Mouse (Mus musculus) MEL (cell line): ENCODE measurements around the gene Spen. TPM values are rescaled to one million over a fixed set of nuclear protein-coding genes. Genes with fewer than 3 reads are reported as not detected.
A peak's percentile ranks its signal among the peaks of the same experiment; 100 is the strongest.

Experiments used
- DNase-seq: peaks from one replicate; pipeline ENCODE4 v3.0.0; 2011; ENCODE audit warnings: low read depth, low spot score
- H3K27ac ChIP-seq: 2 replicates; pipeline ENCODE4 v1.5.1; 2012; ENCODE audit warnings: low read depth, mild to moderate bottlenecking, control low read depth, low read length, moderate library complexity; ENCODE audit not compliant: control insufficient read depth
- H3K27me3 ChIP-seq, 2 experiments: fragments of 150-350 bp in 1 of 2; sonication (generic) in 1 of 2; 2 replicates each; pipeline ENCODE4 v1.6.1; 2012; ENCODE audit warnings: low read length in 2 of 2, mild to moderate bottlenecking in 2 of 2, improper control_type of control experiment in 1 of 2, moderate library complexity in 1 of 2; ENCODE audit not compliant: insufficient read depth in 2 of 2, control insufficient read depth in 1 of 2
- H3K36me3 ChIP-seq, 2 experiments: 2 replicates each; pipeline ENCODE4 v1.6.1; 2012 to 2014; ENCODE audit warnings: low read length in 2 of 2, improper control_type of control experiment in 1 of 2, inconsistent platforms in 1 of 2, mild to moderate bottlenecking in 1 of 2; ENCODE audit not compliant: insufficient read depth in 2 of 2, control insufficient read depth in 1 of 2
- H3K4me1 ChIP-seq, 2 experiments: fragments of 150-350 bp in 1 of 2; sonication (generic) in 1 of 2; 2 replicates each; pipeline ENCODE4 v1.6.1; 2012; ENCODE audit warnings: low read length in 2 of 2, improper control_type of control experiment in 1 of 2, mild to moderate bottlenecking in 1 of 2; ENCODE audit not compliant: insufficient read depth in 2 of 2, control insufficient read depth in 1 of 2
- H3K4me3 ChIP-seq, 2 experiments: fragments of 150-350 bp in 1 of 2; sonication (generic) in 1 of 2; 2 replicates each; pipeline ENCODE4 v1.5.1; 2012; ENCODE audit warnings: low read depth in 2 of 2, low read length in 2 of 2, mild to moderate bottlenecking in 2 of 2, moderate library complexity in 2 of 2, control low read depth in 1 of 2, improper control_type of control experiment in 1 of 2; ENCODE audit not compliant: control insufficient read depth in 1 of 2, insufficient read depth in 1 of 2
- H3K79me2 ChIP-seq: 2 replicates; pipeline ENCODE4 v1.6.1; 2012; ENCODE audit warnings: mild to moderate bottlenecking, low read length, moderate library complexity; ENCODE audit not compliant: control insufficient read depth, poor library complexity, insufficient read depth
- H3K9ac ChIP-seq: 2 replicates; pipeline ENCODE4 v1.6.1; 2012; ENCODE audit warnings: low read depth, mild to moderate bottlenecking, control low read depth, low read length, moderate library complexity; ENCODE audit not compliant: control insufficient read depth, poor library complexity, severe bottlenecking
- H3K9me3 ChIP-seq: fragments of 150-350 bp; sonication (generic); replicated peaks from 2 replicates; pipeline ENCODE4 v1.6.1; 2012; ENCODE audit warnings: mild to moderate bottlenecking, low read length, improper control_type of control experiment, moderate library complexity; ENCODE audit not compliant: insufficient read depth
- CHD1 ChIP-seq: IDR thresholded peaks from 2 replicates; pipeline ENCODE4 v1.6.1; 2012; ENCODE audit warnings: low read depth, mild to moderate bottlenecking, inconsistent platforms, low read length, improper control_type of control experiment
- CTCF ChIP-seq, 3 experiments: IDR thresholded peaks in 2 of 3; conservative IDR thresholded peaks in 1 of 3; 2 replicates each; pipeline ENCODE4 v1.5.1; 2011 to 2012; ENCODE audit warnings: low read length in 3 of 3, low read depth in 2 of 3, mild to moderate bottlenecking in 2 of 3, improper control_type of control experiment in 1 of 3, inconsistent platforms in 1 of 3, mixed read lengths in 1 of 3, moderate library complexity in 1 of 3; ENCODE audit not compliant: control insufficient read depth in 1 of 3, insufficient read depth in 1 of 3, poor library complexity in 1 of 3, severe bottlenecking in 1 of 3
- E2F4 ChIP-seq: IDR thresholded peaks from 2 replicates; pipeline ENCODE4 v1.6.1; 2011; ENCODE audit warnings: low read depth, low read length, improper control_type of control experiment, borderline replicate concordance
- ELF1 ChIP-seq: IDR thresholded peaks from 2 replicates; pipeline ENCODE4 v1.6.1; 2014; ENCODE audit warnings: low read depth, mild to moderate bottlenecking, inconsistent platforms, low read length, improper control_type of control experiment, moderate library complexity
- EP300 ChIP-seq, 2 experiments: IDR thresholded peaks; 2 replicates each; pipeline ENCODE4 v1.6.1; 2011; ENCODE audit warnings: improper control_type of control experiment in 2 of 2, low read length in 2 of 2, low read depth in 1 of 2, mild to moderate bottlenecking in 1 of 2
- ETS1 ChIP-seq: IDR thresholded peaks from 2 replicates; pipeline ENCODE4 v1.6.1; 2012; ENCODE audit warnings: low read depth, mild to moderate bottlenecking, inconsistent platforms, low read length, improper control_type of control experiment, moderate library complexity
- GATA1 ChIP-seq: IDR thresholded peaks from 2 replicates; pipeline ENCODE4 v1.6.1; 2011; ENCODE audit warnings: low read depth, low read length, improper control_type of control experiment
- HCFC1 ChIP-seq: IDR thresholded peaks from 2 replicates; pipeline ENCODE4 v1.6.1; 2012; ENCODE audit warnings: low read depth, mild to moderate bottlenecking, inconsistent platforms, low read length, improper control_type of control experiment, moderate library complexity
- JUND ChIP-seq: IDR thresholded peaks from 2 replicates; pipeline ENCODE4 v1.6.1; 2011; ENCODE audit warnings: low read depth, mild to moderate bottlenecking, improper control_type of control experiment, low read length
- KAT2A ChIP-seq: conservative IDR thresholded peaks from 2 replicates; pipeline ENCODE4 v1.6.1; 2012; ENCODE audit warnings: low read depth, low read length, improper control_type of control experiment, inconsistent platforms
- MAFK ChIP-seq: IDR thresholded peaks from 2 replicates; pipeline ENCODE4 v1.6.1; 2011; ENCODE audit warnings: low read depth, mild to moderate bottlenecking, low read length, improper control_type of control experiment, borderline replicate concordance
- MAX ChIP-seq: IDR thresholded peaks from 2 replicates; pipeline ENCODE4 v1.6.1; 2011; ENCODE audit warnings: low read length, improper control_type of control experiment
- MAZ ChIP-seq: IDR thresholded peaks from 2 replicates; pipeline ENCODE4 v1.6.1; 2012; ENCODE audit warnings: low read depth, mild to moderate bottlenecking, inconsistent platforms, low read length, improper control_type of control experiment
- MEF2A ChIP-seq: IDR thresholded peaks from 2 replicates; pipeline ENCODE4 v1.6.1; 2014; ENCODE audit warnings: low read depth, mild to moderate bottlenecking, inconsistent platforms, low read length, improper control_type of control experiment; ENCODE audit not compliant: poor library complexity, insufficient replicate concordance, severe bottlenecking; ENCODE audit errors: extremely low read depth
- MXI1 ChIP-seq: IDR thresholded peaks from 2 replicates; pipeline ENCODE4 v1.6.1; 2011; ENCODE audit warnings: mild to moderate bottlenecking, low read depth, low read length, improper control_type of control experiment
- MYB ChIP-seq: IDR thresholded peaks from 2 replicates; pipeline ENCODE4 v1.6.1; 2011; ENCODE audit warnings: mild to moderate bottlenecking, low read depth, low read length, improper control_type of control experiment
- MYC ChIP-seq: IDR thresholded peaks from 2 replicates; pipeline ENCODE4 v1.6.1; 2011; ENCODE audit warnings: low read depth, mild to moderate bottlenecking, low read length, improper control_type of control experiment, moderate library complexity
- NELFE ChIP-seq: IDR thresholded peaks from 2 replicates; pipeline ENCODE4 v1.6.1; 2011; ENCODE audit warnings: low read depth, low read length, improper control_type of control experiment
- NRF1 ChIP-seq: IDR thresholded peaks from 2 replicates; pipeline ENCODE4 v1.6.1; 2014; ENCODE audit warnings: low read depth, mild to moderate bottlenecking, inconsistent platforms, low read length, improper control_type of control experiment, moderate library complexity; ENCODE audit not compliant: poor library complexity, insufficient read depth, severe bottlenecking
- POLR2A ChIP-seq, 2 experiments: IDR thresholded peaks; 2 replicates each; pipeline ENCODE4 v1.6.1; 2011 to 2012; ENCODE audit warnings: low read length in 2 of 2, mild to moderate bottlenecking in 2 of 2, control low read depth in 1 of 2, improper control_type of control experiment in 1 of 2, low read depth in 1 of 2, moderate library complexity in 1 of 2; ENCODE audit not compliant: control insufficient read depth in 1 of 2, insufficient read depth in 1 of 2, poor library complexity in 1 of 2
- POLR2AphosphoS2 ChIP-seq: IDR thresholded peaks from 2 replicates; pipeline ENCODE4 v1.6.1; 2011; ENCODE audit warnings: low read length, improper control_type of control experiment
- POLR2AphosphoS5 ChIP-seq: IDR thresholded peaks from 2 replicates; pipeline ENCODE4 v1.6.1; 2012; ENCODE audit warnings: low read depth, borderline replicate concordance, mild to moderate bottlenecking, inconsistent platforms, low read length, moderate library complexity, mixed read lengths
- RCOR1 ChIP-seq: IDR thresholded peaks from 2 replicates; pipeline ENCODE4 v1.6.1; 2012; ENCODE audit warnings: low read depth, mild to moderate bottlenecking, inconsistent platforms, low read length, improper control_type of control experiment
- SIN3A ChIP-seq: IDR thresholded peaks from 2 replicates; pipeline ENCODE4 v1.6.1; 2012; ENCODE audit warnings: low read length, improper control_type of control experiment, inconsistent platforms
- SMC3 ChIP-seq: IDR thresholded peaks from 2 replicates; pipeline ENCODE4 v1.6.1; 2011; ENCODE audit warnings: low read depth, low read length, improper control_type of control experiment
- TAL1 ChIP-seq: IDR thresholded peaks from 2 replicates; pipeline ENCODE4 v1.6.1; 2012; ENCODE audit warnings: mild to moderate bottlenecking, inconsistent platforms, low read length, moderate library complexity, mixed read lengths
- TCF12 ChIP-seq: IDR thresholded peaks from 2 replicates; pipeline ENCODE4 v1.6.1; 2014; ENCODE audit warnings: low read depth, mild to moderate bottlenecking, inconsistent platforms, low read length, improper control_type of control experiment, moderate library complexity
- UBTF ChIP-seq: IDR thresholded peaks from 2 replicates; pipeline ENCODE4 v1.6.1; 2012; ENCODE audit warnings: low read depth, mild to moderate bottlenecking, inconsistent platforms, low read length, improper control_type of control experiment, moderate library complexity, borderline replicate concordance; ENCODE audit not compliant: insufficient read depth
- USF1 ChIP-seq: IDR thresholded peaks from 2 replicates; pipeline ENCODE4 v1.6.1; 2014; ENCODE audit warnings: low read depth, mild to moderate bottlenecking, inconsistent platforms, low read length, improper control_type of control experiment, moderate library complexity
- USF2 ChIP-seq, 2 experiments: IDR thresholded peaks; 2 replicates each; pipeline ENCODE4 v1.6.1; 2011 to 2012; ENCODE audit warnings: improper control_type of control experiment in 2 of 2, low read length in 2 of 2, borderline replicate concordance in 1 of 2, inconsistent platforms in 1 of 2, low read depth in 1 of 2, mild to moderate bottlenecking in 1 of 2; ENCODE audit not compliant: insufficient read depth in 1 of 2
- ZC3H11A ChIP-seq: IDR thresholded peaks from 2 replicates; pipeline ENCODE4 v1.6.1; 2012; ENCODE audit warnings: low read depth, mild to moderate bottlenecking, inconsistent platforms, low read length, improper control_type of control experiment
- ZKSCAN1 ChIP-seq: IDR thresholded peaks from 2 replicates; pipeline ENCODE4 v1.6.1; 2012; ENCODE audit warnings: low read depth, mild to moderate bottlenecking, inconsistent platforms, low read length, improper control_type of control experiment, moderate library complexity
- ZMIZ1 ChIP-seq: IDR thresholded peaks from 2 replicates; pipeline ENCODE4 v1.6.1; 2012; ENCODE audit warnings: low read depth, mild to moderate bottlenecking, inconsistent platforms, low read length, improper control_type of control experiment, moderate library complexity
- ZNF384 ChIP-seq: IDR thresholded peaks from 2 replicates; pipeline ENCODE4 v1.6.1; 2012; ENCODE audit warnings: low read depth, mild to moderate bottlenecking, inconsistent platforms, low read length, improper control_type of control experiment
- polyA plus RNA-seq, 2 experiments: library from polyadenylated mRNA; stranded (reverse) in 1 of 2; unstranded in 1 of 2; fragments of >175 nt in 1 of 2; fragments of >200 nt in 1 of 2; gene quantifications; 2 replicates each; pipeline versions ENCODE4 v1.2.1 to v1.2.4; 2012; ENCODE audit warnings: low replicate concordance in 2 of 2, low read depth in 1 of 2; ENCODE audit not compliant: insufficient read length in 2 of 2, insufficient read depth in 1 of 2, missing spikeins in 1 of 2
- total RNA-seq: library from RNA; depleted of rRNA; stranded (reverse); fragments of 300-350 nt; gene quantifications from 2 replicates; pipeline ENCODE4 v1.2.3, GENCODE M21; 2012

The Spen gene
- total and polyA plus RNA-seq, 3 experiments, result 11.9 to 102 (median 46.9) TPM

- Histone ChIP-seq H3K27me3 (no peaks in the 10 kb centered on the region), H3K4me3 (peak overlapping the region; percentile 77 to 95), H3K27ac (peak overlapping the region; percentile 99), H3K36me3 (peaks cover 0 to 17% of the 10 kb centered on the region in 2 experiments; a peak in 2 of 4 replicates), H3K79me2 (peaks cover 14% of the 10 kb centered on the region), H3K4me1 (peaks cover under 1 to 15% of the 10 kb centered on the region in 2 experiments), H3K9me3 (no peaks in the 10 kb centered on the region), H3K9ac (peak overlapping the region; percentile 100)
- DNase-seq, result peak; percentile 90
- TF ChIP-seq SIN3A, result no peak; the same call in 1 of the 2 replicates
- TF ChIP-seq USF1, result peak; percentile 66
- no peak; the same call in 1 of the 2 replicates for TF ChIP-seq POLR2AphosphoS5
- TF ChIP-seq NRF1, result no peak
- peak; percentile 69 to 90 for TF ChIP-seq POLR2A (IDR thresholded peaks at IDR 0.05; ENCODE audit: control insufficient read depth in 1 of 2, insufficient read depth in 1 of 2, low read depth in 1 of 2, low read length in 2 of 2, poor library complexity in 1 of 2)
- TF ChIP-seq HCFC1, result peak; percentile 28
- TF ChIP-seq UBTF, result no peak
- peak; percentile 87 for TF ChIP-seq MAX
- TF ChIP-seq POLR2AphosphoS2, result no peak; the same call in 1 of the 2 replicates
- no peak for TF ChIP-seq GATA1
- no peak for TF ChIP-seq USF2 (IDR thresholded peaks at IDR 0.05; ENCODE audit: borderline replicate concordance in 1 of 2, insufficient read depth in 1 of 2, low read depth in 1 of 2, low read length in 2 of 2)
- no peak for TF ChIP-seq CTCF (IDR thresholded peaks at IDR 0.05 in 2 of 3, conservative IDR thresholded peaks at IDR 0.05 in 1 of 3; ENCODE audit: control insufficient read depth in 1 of 3, insufficient read depth in 1 of 3, low read depth in 2 of 3, low read length in 3 of 3, poor library complexity in 1 of 3, severe bottlenecking in 1 of 3)
- no peak for TF ChIP-seq SMC3
- TF ChIP-seq KAT2A, result no peak
- TF ChIP-seq MAFK, result no peak
- TF ChIP-seq NELFE, result peak; percentile 43
- TF ChIP-seq E2F4, result no peak
- no peak for TF ChIP-seq TAL1
- TF ChIP-seq TCF12, result peak; percentile 55; the same call in 1 of the 2 replicates
- no peak for TF ChIP-seq ZNF384
- no peak for TF ChIP-seq MYC
- TF ChIP-seq ZKSCAN1, result no peak
- TF ChIP-seq RCOR1, result 0 out of 2 replicates have a peak, but pooled peaks have one; percentile 10
- peak in 1 of 2 experiments; percentile 16; a peak in 1 of 4 replicates for TF ChIP-seq EP300 (IDR thresholded peaks at IDR 0.05; ENCODE audit: low read depth in 1 of 2, low read length in 2 of 2)
- peak; percentile 83 for TF ChIP-seq MXI1
- TF ChIP-seq ELF1, result 0 out of 2 replicates have a peak, but pooled peaks have one; percentile 26
- peak; percentile 44; the same call in 1 of the 2 replicates for TF ChIP-seq ZC3H11A
- 0 out of 2 replicates have a peak, but pooled peaks have one; percentile 37 for TF ChIP-seq ZMIZ1
- TF ChIP-seq CHD1, result peak; percentile 41
- no peak for TF ChIP-seq ETS1
- no peak for TF ChIP-seq MEF2A
- 0 out of 2 replicates have a peak, but pooled peaks have one; percentile 20 for TF ChIP-seq MAZ
- TF ChIP-seq MYB, result no peak
- no peak for TF ChIP-seq JUND
Measured at GRCm38 (mm10) chr4:141546334-141547200, 8.2 kb upstream of the Spen start.
